Mouse (Mus musculus) neural tube, embryonic 11.5 days (tissue): Measurements from ENCODE around the gene Chil4. TPM values are rescaled to one million over a fixed set of nuclear protein-coding genes. Genes with fewer than 3 reads are reported as not detected.
"Not testable (repeated sequence)": the region's sequence is repeated elsewhere in the genome, so short reads cannot be mapped to it uniquely, and the experiment has no call there.

Experiments
- ATAC-seq: fragments of 200-750 bp; cut with Nextera tagmentation; 2 replicates; pipeline ENCODE4 v1.8.0; 2017; ENCODE audit warnings: moderate number of reproducible peaks, mild to moderate bottlenecking, moderate TSS enrichment, moderate library complexity; ENCODE audit not compliant: insufficient read depth, low FRiP score, low TSS enrichment
- DNase-seq: peaks from one replicate; pipeline ENCODE4 v3.0.0-alpha.2; 2015; ENCODE audit warnings: low spot score
- H3K27ac ChIP-seq: fragments of 300-500 bp; sonication (generic); 2 replicates; pipeline ENCODE4 v1.5.1; 2014; ENCODE audit warnings: low read depth, mild to moderate bottlenecking, low read length
- H3K27me3 ChIP-seq: fragments of 300-500 bp; sonication (generic); 2 replicates; pipeline ENCODE4 v1.6.1; 2014; ENCODE audit warnings: mild to moderate bottlenecking, low read length, mixed read lengths; ENCODE audit not compliant: control insufficient read depth, insufficient read depth
- H3K36me3 ChIP-seq: fragments of 300-500 bp; sonication (generic); 2 replicates; pipeline ENCODE4 v1.6.1; 2014; ENCODE audit warnings: mild to moderate bottlenecking, low read length, moderate library complexity, mixed read lengths; ENCODE audit not compliant: control insufficient read depth, insufficient read depth
- H3K4me1 ChIP-seq: fragments of 300-500 bp; sonication (generic); 2 replicates; pipeline ENCODE4 v1.6.1; 2014; ENCODE audit warnings: low read length, mixed read lengths; ENCODE audit not compliant: control insufficient read depth, insufficient read depth
- H3K4me2 ChIP-seq: fragments of 300-500 bp; sonication (generic); 2 replicates; pipeline ENCODE4 v1.6.1; 2014; ENCODE audit warnings: low read depth, mild to moderate bottlenecking, moderate library complexity
- H3K4me3 ChIP-seq: fragments of 300-500 bp; sonication (generic); 2 replicates; pipeline ENCODE4 v1.5.1; 2014; ENCODE audit warnings: low read depth, low read length
- H3K9ac ChIP-seq: fragments of 300-500 bp; sonication (generic); 2 replicates; pipeline ENCODE4 v1.6.1; 2014; ENCODE audit warnings: mild to moderate bottlenecking, low read length
- H3K9me3 ChIP-seq: fragments of 300-500 bp; sonication (generic); 2 replicates; pipeline ENCODE4 v1.6.1; 2016; ENCODE audit warnings: low read length; ENCODE audit not compliant: control insufficient read depth
- WGBS: fragments of 180-500 bp; shearing (Covaris S2); extraction: QIAGEN DNeasy Blood & Tissue Kit; methylation state at CpG from one replicate; pipeline ENCODE4 v1.1.7; 2014; 5-methylcytosine and 5-hydroxymethylcytosine counted together
- polyA plus RNA-seq: library from polyadenylated mRNA; unstranded; fragments of >200 nt; fragmentation: Nextera tagmentation; extraction: Ambion mirVana; gene quantifications from 2 replicates; pipeline ENCODE4 v1.2.1, GENCODE M21; 2014

The Chil4 gene
- polyA plus RNA-seq, 1 experiment from 2014 or later, result not detected

GRCm38 (mm10) chr3:106223391-106223790, 4.1 kb upstream of the Chil4 start:
- not testable (repeated sequence) for H3K9ac ChIP-seq, DNase-seq, H3K36me3 ChIP-seq, ATAC-seq, H3K27ac ChIP-seq, H3K4me2 ChIP-seq, H3K27me3 ChIP-seq, H3K4me1 ChIP-seq, H3K4me3 ChIP-seq, H3K9me3 ChIP-seq
- 73% methylated on average over 3 of the region's 3 CpGs for WGBS

GRCm38 (mm10) chr3:106221625-106222265, 2.4 kb upstream of the Chil4 start:
- DNase-seq, result no peak
- Histone ChIP-seq H3K9ac (no peak overlapping the region), H3K4me2 (no peak overlapping the region), H3K9me3 (0 out of 2 replicates have a peak, but pooled peaks cover 5% of the 10 kb centered on the region), H3K27me3 (no peaks in the 10 kb centered on the region), H3K4me3 (no peak overlapping the region), H3K4me1 (no peaks in the 10 kb centered on the region), H3K27ac (no peak overlapping the region), H3K36me3 (no peaks in the 10 kb centered on the region)
- 80% methylated on average over 1 of the region's 1 CpGs for WGBS
- no peak for ATAC-seq

- H3K4me1 ChIP-seq, H3K9ac ChIP-seq, H3K4me3 ChIP-seq, H3K36me3 ChIP-seq, H3K4me2 ChIP-seq, DNase-seq, ATAC-seq, H3K27ac ChIP-seq, H3K27me3 ChIP-seq, H3K9me3 ChIP-seq: not testable (repeated sequence)
- 88% methylated on average over 4 of the region's 4 CpGs for WGBS
These were observed 888 bp downstream of the Chil4 start for GRCm38 (mm10) chr3:106218284-106218954.

GRCm38 (mm10) chr3:106198030-106198429, 21.3 kb downstream of the Chil4 start:
- H3K27me3 ChIP-seq, H3K9ac ChIP-seq, H3K4me2 ChIP-seq, H3K36me3 ChIP-seq, ATAC-seq, H3K27ac ChIP-seq, H3K4me3 ChIP-seq, H3K4me1 ChIP-seq, DNase-seq: not testable (repeated sequence)
- 71% methylated on average over 1 of the region's 1 CpGs for WGBS
- H3K9me3 ChIP-seq, result peaks cover 14% of the 10 kb centered on the region

- not testable (repeated sequence) for H3K4me2 ChIP-seq, H3K4me3 ChIP-seq, ATAC-seq, H3K36me3 ChIP-seq, DNase-seq, H3K27me3 ChIP-seq, H3K27ac ChIP-seq, H3K9ac ChIP-seq, H3K4me1 ChIP-seq
- H3K9me3 ChIP-seq, result peaks cover 14% of the 10 kb centered on the region
- 76% methylated on average over 2 of the region's 2 CpGs for WGBS
These were observed 22.1 kb downstream of the Chil4 start for GRCm38 (mm10) chr3:106197246-106197645.

- DNase-seq (no peak), ATAC-seq (peak; percentile 48; the same call in 1 of the 2 replicates)
- Histone ChIP-seq H3K27ac (no peak overlapping the region), H3K9me3 (peaks cover 14% of the 10 kb centered on the region), H3K36me3 (no peaks in the 10 kb centered on the region), H3K4me2 (no peak overlapping the region), H3K4me1 (no peaks in the 10 kb centered on the region), H3K9ac (no peak overlapping the region), H3K4me3 (no peak overlapping the region), H3K27me3 (no peaks in the 10 kb centered on the region)
These were observed 23.0 kb downstream of the Chil4 start for GRCm38 (mm10) chr3:106196276-106196675.

GRCm38 (mm10) chr3:106195486-106195885, 23.8 kb downstream of the Chil4 start:
- no peak for ATAC-seq
- no peaks in the 10 kb centered on the region for H3K36me3 ChIP-seq
- DNase-seq, result no peak
- no peaks in the 10 kb centered on the region for H3K4me1 ChIP-seq
- H3K4me3 ChIP-seq, result no peak overlapping the region
- no peak overlapping the region for H3K27ac ChIP-seq
- no peak overlapping the region for H3K9ac ChIP-seq
- H3K9me3 ChIP-seq, result peaks cover 14% of the 10 kb centered on the region
- H3K27me3 ChIP-seq, result no peaks in the 10 kb centered on the region
- 91% methylated on average over 12 of the region's 12 CpGs for WGBS
- H3K4me2 ChIP-seq, result no peak overlapping the region

GRCm38 (mm10) chr3:106187991-106188390, 31.3 kb downstream of the Chil4 start:
- Histone ChIP-seq H3K9me3 (peaks cover 5% of the 10 kb centered on the region; the same call in 1 of the 2 replicates), H3K4me3 (no peak overlapping the region), H3K27me3 (no peaks in the 10 kb centered on the region), H3K27ac (no peak overlapping the region), H3K9ac (no peak overlapping the region), H3K4me1 (no peaks in the 10 kb centered on the region), H3K36me3 (no peaks in the 10 kb centered on the region), H3K4me2 (no peak overlapping the region)
- ATAC-seq, result peak; percentile 63; the same call in 1 of the 2 replicates
- WGBS, result 87% methylated on average over 2 of the region's 2 CpGs
- no peak for DNase-seq
